Mouse (Mus musculus): ENCODE measurements at regions not wholly inside any gene's neighbourhood (a gene's known extent, or its start where the extent isn't known, plus 50 kb on each side); places are given as distances from the start of the nearest gene placed in this dataset.

DNA sequence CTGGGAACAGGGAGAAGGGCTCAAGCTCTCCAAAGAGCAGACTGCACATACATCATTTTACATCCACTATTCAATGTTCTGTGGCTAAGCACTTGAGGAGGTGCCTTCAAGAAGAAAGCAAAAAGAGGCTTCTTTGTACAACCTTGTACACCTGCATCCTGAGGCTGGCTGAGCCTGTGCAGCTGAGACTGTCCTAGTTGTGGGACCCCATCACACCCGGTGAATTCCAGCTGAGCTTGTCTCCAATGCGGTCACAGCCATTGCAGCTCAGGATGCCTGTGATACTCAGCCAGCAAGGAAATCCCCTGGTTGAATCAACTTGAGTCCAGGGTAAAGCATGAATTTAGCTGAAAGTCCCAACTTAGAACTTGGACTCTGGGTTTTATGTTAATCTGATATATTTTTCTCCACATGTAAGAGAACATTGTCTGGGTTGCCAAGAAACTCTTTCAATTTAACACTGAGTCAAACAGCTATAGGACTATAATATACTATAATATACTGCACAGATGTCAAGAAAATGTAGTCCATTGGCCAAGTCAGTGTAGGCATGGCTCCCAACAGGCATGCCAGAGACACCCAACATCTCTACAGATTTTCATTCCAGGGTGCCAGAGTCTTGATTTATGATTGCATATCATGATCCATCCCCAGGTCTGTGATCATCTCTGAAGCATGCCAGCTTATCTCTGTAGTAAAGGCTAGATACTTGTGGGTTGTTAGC is 599.2 kb downstream of the Pard3 start:
- no peak for DNase-seq (ENCODE audit: low spot score in 2 of 2)

DNA sequence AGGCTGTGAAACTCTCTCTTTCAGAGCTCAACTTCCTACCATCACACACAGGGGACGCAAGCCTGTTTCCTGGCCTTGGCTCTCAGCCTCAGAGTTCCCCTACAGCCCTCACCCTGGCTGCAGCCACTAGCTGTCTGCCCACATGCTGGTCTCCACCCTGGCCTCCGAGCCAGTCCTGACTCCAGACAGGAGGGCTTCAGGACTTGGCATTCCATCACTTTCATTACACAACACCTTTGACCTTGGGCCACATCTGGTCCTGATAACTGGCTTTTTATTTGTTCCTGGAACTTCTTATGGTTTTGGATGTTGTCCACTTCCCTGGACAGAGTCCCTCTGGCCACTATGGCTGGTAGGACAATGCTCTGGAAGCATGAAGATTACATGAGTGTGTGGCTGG is 602.9 kb downstream of the Pard3 start:
- DNase-seq (ENCODE audit: low spot score in 2 of 2), result no peak

DNA sequence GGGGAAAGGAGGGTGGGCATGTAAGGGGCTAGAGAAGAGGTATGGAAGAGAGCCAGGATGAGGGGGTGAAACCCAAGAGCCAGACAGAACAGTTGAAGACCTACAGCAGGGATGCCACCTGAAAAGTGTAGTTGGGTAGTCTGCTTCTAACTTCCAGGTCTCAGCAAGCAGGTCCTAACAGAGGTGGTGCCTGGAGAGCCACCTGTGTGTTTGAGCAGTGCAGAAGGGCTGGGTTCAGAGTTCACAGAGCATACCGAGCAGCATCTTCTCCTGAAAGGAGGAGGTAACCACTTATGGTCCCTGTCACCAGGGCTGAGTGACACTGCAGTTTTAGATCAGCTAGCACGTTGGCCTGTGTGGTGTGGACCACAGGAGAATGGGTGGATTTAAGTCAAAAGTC is 605.3 kb downstream of the Pard3 start:
- no peak for DNase-seq (ENCODE audit: low spot score in 2 of 2)

DNA sequence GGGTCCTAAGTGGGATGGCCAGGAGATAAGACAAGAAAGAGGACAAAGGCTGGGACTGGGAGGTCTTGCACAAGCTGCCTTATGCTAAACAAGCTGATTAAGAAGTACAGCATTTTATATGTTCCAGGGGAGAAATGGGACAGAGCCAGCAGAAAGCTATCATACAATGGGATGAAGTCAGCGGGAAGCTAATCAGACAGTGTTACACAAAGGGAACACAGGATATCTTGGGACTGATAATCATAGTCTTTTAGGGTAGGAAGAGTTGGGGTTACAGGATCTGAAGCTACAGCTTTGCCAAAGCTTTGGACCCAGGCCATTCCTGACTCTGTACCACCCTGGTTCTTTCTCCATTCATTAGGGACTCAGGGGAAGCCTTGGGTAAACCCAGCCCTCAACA is 610.4 kb downstream of the Pard3 start:
- no peak for DNase-seq (ENCODE audit: low spot score in 2 of 2)

DNA sequence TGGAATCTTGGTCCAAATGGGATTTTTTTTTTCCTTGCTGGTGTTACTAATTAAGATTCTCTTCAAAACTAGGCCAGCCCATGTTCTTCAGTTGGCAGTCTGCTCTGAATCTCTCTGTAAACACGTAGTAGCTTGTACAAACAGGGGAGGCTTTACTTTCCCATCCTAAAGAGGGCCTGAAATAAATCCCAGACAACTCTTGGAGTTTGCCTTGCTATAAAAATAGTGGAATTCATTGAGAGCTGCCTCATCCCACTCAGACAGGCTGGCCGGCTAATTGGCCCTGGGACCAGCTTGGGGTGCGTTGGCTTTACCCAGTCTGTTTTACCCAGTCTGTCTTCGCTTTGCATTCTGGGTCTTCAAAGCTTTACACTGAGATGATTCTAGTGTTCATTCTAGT is 611.7 kb downstream of the Pard3 start:
- DNase-seq (ENCODE audit: low spot score in 2 of 2), result no peak

DNA sequence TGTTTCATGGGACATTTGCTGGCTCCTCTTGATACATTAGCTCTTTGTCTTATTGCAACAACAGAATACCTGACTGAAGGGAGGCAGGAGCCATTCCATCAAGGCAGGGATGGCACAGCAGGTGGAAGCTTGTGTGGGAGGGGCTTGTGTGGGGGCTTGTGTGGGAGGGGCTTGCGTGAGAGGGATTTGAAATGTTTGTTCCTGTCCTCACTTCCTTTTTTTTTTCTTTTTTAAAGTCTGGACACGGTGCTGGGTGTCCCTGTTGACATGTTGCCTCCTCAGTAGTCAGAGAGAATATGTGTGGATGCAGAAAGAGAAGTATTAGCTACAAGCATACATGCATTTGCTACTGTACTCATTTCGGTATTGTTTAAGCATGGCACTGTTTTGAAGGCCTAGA is 616.5 kb downstream of the Pard3 start:
- no peak for DNase-seq (ENCODE audit: low spot score in 2 of 2)

DNA sequence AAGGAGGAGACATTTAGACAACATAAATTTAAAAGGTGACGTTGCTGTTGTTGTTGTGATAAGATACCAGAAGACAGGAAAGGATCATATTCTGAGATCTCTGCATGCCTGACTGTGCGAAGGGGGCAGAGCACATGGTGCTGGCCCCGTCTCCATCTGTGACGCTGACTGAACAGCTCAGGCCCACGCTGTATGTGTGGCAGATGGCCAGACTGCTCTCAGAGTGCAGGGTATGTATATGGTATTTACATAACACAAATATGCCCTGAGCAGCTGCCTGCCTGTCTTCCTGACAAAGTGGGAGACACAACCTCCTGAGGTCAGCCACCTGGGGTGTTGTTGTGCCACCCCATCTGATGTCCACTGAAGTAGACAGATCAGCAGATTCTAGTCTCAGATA is 620.5 kb downstream of the Pard3 start:
- DNase-seq (ENCODE audit: low spot score in 2 of 2), result no peak

DNA sequence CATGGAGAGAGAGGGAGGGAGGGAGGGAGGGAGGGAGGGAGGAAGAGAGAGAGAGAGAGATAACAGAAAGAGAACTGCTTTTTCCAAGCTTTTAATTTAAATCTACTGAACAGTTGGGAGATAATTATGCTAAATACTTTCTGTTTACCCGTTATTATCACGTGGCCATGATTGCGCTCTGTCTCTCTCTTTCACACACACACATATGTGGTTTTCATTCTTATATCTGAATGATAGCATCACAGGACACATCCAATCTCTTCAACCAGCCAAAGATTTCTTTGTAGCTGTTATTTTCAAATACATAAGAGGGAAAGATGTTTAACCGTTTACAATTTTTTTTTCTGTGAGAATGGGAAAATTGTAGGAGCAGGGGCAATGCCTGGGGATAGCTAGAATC is 627.1 kb downstream of the Pard3 start:
- no peak for DNase-seq (ENCODE audit: low spot score in 2 of 2)

DNA sequence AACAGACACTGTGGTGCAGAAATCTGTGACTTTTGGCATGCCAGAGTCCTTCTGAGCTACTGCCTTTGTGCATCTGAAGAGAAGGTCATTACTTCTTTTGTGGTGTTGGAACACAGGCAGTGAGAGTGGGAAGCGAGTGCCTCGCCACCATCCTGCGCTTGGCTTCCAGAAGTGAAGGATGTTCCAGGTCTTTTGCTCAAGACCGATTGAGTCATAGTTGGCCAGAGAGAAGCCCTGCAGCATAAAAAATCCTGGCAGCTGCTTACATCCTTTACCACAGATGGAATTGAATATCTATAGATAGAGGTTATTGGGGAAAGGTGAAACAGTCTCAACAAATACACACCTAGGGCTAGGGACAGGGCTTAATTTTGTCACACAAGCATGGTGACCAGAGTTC is 634.7 kb downstream of the Pard3 start:
- no peak for DNase-seq (ENCODE audit: low spot score in 2 of 2)

DNA sequence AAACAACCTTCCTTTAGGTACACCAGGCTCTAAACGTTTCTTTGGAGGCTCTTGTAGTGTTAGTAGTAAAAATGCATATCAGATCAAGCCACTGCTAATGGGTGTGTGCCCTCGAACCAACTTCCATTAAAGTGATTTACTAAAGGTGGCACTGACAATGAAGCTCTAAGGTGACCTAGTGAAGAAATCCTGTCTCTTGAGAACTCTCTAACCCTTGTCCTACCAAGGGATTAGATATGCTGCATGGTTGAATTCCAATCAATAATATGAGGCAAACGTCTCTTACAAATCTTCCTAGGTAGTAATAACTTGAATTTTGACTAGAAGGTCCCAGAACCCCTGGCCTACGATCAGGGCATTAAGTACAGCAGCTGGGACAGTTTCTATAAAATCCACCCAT is 640.7 kb downstream of the Pard3 start:
- no peak for DNase-seq (ENCODE audit: low spot score in 2 of 2)

DNA sequence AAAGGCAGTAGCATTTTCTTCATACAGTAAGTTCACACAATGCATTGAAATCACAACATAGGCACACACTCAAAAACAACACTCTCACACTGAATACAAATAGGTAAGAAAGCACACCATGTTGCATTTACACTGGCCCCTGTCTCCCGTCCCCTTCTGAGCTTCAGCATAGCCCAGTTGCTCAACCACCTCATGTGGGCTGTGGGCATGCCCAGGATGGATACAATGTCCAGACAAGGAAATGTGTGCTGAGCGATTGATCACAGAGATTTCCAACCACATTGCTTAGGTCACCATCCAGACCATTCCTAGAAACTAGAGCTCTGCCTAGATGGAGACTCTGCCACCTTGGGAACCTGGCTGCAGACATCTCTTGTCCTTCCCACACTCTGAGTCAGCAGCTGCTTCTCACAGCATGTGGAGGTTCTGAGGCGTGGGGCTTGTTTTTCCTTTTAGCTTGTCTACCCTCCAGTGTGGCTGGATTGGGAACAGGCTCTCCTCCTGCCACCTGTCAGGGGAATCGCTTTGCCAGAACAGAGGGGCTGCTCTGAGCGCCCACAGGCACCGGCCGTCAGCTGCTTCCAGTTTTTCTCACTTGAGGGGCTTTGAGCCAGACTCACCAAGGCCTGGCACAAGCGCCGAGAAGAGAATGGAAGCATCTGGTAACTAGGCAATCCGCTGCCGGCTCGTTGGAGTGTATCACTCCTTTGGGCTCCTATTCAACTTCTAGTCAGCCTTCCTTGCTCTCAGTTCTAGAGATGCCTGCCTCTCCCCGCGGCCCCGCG is 642.5 kb downstream of the Pard3 start:
- DNase-seq (ENCODE audit: low spot score in 2 of 2), result no peak

DNA sequence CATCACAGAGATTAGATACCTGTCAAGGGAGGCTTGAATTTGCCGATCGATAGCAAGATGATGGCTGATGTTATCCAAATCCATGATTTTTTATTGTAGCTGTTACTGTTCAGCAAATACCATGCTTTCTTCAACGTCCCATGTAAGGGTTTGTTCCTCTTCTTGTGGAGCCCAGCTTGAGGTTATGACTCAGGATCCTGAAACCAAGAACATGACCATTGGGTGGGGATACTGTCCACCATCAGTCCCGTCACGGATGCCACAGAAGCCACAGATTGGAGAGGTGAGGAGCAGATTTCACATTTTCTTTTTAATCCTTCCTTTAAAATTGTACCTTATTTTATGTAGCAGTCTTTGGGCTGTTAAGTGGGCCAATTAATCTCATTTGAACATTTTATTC is 645.7 kb downstream of the Pard3 start:
- no peak for DNase-seq (ENCODE audit: low spot score in 2 of 2)

DNA sequence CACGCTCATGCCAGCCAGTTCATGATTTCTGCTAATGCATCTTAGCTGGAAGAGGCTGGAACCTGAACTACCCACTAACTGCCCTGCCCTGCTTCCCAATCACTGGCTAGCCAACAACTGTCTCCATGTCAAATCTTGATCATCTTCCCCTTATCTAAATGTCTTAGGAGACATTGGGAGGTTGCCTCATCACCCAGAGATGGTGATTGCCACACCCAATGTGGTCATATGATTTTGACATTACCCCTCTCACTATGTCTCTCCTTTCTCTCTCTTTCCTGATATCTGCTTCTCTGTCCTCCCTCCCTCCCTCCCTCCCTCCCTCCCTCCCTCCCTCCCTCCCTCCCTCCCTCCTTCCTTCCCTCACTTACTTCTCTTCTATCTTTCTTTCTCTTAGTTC is 643.3 kb upstream of the Nrp1 start:
- DNase-seq (ENCODE audit: low spot score in 2 of 2), result no peak

DNA sequence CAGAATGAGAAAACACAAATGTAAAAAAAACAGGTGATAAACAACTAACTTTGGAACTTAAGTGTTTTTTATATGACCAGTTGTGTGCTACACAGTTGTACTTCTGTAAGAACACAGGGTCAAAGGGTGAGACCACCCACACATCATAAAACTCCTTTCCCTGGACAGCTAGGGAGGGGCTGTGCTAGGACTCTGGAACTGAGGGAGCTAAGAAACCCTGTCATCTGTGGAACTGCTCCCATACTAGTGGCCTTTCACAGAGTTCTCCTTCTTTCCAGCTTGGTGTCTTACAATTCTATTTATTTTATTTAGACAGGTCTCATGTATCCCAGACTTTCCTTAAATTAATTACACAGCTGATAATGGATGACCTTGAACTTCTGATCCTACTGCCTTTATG is 640.4 kb upstream of the Nrp1 start:
- DNase-seq (ENCODE audit: low spot score in 2 of 2), result no peak

DNA sequence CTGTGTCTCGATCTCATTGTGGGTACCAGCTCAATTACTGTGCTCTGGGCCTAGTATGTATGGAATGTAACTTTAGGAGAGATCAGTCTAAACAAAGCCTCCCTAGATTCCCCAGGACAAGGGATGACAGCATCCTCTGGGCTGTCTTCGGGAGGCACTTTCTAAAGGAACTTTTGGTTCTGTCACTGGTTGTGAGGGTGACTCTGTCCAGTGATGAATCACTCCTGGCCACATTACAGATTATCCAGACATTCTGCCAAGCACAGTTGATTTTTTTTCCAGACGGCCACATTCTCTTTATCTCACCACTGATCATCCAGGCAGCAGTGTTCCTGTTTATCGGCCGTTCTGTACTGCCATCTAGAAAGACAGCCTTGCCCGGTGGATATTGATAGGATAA is 638.5 kb upstream of the Nrp1 start:
- no peak for DNase-seq (ENCODE audit: low spot score in 2 of 2)

DNA sequence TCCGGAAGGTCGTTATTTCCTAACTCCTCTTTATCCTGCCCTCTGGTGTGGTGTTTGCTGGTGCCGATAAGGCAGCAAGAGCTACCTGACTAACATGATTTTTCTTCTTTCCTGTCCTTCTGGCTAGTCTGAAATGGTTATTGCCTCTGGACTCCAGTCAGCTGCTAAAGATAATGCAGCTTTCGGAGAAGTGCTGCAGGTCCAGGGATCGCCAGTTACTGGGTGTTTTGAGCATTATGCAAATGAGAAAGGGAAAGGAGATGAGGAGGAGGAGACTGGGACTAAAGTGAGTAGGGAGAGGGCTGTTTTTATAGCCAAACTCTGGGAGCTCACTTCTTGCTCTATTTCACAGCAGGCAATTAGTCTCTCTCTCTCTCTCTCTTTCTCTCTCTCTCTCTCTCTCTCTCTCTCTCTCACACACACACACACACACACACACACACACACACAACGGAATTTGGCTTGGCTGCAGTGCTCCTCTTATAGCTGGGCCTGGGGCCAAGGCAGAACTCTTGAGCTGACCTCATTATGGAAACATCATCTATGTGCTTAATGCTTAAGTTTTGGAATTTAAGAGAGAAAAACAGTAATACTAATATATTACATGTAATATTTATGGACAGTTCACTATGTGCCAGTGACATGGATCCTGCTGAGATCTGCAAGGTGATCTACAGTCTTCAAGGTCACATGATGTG is 637.7 kb upstream of the Nrp1 start:
- DNase-seq (ENCODE audit: low spot score in 2 of 2), result no peak

DNA sequence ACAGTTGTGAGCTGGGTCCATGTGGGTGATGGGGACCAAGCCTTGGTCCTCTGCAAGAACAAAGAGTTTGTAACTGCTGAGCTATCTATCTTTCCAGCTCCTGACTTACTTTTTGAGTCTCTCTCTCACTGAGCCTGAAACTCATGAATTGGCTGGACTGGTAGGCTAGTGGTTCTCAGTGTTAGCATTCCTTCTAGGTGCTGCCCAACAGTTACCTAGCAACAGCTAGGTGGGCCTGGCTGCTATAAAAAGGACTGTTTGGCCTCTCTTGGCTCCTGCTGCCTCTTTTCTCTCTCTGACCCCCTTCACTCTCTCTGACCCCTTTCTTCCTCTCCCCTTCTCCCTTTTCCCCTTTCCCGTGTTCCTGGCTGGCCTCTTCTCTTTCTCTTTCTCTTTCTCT is 636.8 kb upstream of the Nrp1 start:
- no peak for DNase-seq (ENCODE audit: low spot score in 2 of 2)

DNA sequence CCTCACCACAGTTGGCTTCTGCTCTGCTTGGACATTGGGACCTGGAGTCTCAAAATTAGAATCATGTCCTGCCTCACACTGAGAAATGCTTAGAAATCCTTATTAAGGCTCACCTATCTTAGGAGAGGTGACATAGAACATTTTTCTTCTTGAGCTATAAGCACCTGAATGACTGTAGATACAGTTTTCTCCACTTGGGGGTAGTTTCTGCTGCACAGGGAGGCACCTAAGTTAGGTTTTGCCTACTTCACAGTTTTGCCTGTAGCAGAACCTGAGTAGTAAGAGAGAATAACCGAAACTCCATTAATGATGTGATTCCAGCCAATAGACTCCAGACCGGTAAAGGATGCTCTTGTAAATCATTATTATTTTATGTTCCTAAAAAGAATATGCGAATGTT is 624.3 kb upstream of the Nrp1 start:
- no peak for DNase-seq (ENCODE audit: low spot score in 2 of 2)

DNA sequence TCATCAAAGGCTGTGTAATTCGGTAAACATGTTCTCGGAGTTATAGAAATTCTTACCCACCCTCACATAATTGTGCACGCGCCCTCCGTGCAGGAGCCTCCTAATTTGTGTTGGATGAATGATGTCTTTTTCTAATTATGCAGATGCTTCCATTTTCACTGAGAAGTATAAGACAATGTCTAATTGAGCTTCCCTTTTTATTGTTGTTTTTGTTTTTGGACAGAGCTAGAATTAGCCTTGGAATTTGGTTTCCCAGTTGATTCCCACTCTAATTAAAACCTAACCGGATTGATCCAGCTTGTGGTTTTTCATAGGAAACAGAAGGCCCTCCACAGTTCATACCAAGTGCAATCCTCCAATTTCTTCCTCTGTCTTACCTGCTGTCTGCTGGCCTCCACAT is 616.2 kb upstream of the Nrp1 start:
- no peak for DNase-seq (ENCODE audit: low spot score in 2 of 2)

DNA sequence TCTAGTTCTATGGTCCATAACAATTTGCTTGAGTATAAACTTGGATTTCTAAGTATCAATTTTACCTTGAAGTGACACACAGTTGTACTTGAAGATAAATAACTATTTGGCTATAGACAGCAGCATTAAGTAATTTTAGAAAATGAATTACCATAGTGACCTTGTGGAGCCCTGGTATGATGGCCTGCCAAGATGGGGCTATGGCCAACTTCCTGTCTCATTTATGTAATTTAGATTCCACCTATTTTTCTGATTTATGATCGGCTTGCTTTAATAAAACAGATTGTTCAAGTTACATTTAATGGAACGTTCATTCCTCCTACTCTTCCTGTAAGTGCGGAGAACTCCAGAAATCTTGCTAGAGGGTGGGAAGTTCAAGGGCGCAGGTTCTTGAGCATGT is 613.2 kb upstream of the Nrp1 start:
- no peak for DNase-seq (ENCODE audit: low spot score in 2 of 2)

DNA sequence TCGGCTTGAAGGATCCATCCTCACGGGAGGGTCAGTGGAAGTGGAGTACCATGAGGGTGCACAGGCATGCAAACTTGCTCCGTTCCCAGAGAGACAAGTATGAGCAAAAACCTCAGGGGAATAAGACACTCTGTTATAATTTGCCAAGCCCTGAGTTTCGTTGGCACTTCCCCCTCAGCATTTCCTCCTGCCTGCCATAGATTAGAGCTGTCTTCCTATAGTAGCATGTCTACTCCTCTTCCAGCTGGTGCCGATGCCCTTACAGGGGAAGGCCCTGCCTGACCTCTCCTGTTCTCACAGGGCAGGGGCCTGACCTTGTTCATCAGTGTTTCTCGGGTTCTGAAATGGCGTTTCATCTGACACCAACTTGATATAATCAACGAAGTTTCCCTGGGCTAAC is 611.9 kb upstream of the Nrp1 start:
- DNase-seq (ENCODE audit: low spot score in 2 of 2), result no peak

DNA sequence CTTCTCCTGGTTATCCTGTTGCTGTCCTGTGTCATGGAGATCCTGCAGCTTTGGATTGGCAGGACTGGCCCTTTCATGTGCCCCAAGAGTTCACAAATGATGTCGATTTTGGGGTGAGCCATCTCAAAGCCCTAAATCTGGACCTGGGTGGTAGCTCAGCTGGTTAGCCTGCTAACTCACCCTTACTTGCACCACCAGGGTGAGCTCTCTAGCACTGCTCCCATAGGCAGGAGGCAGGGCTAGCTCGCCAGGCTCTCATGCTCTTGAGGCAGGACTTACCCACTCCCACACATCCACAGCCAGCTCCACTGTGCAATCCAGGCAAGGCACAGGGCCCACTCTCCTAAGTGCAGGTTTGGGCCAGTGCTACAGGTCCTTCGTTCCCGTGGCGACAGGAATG is 605.5 kb upstream of the Nrp1 start:
- no peak for DNase-seq (ENCODE audit: low spot score in 2 of 2)

Data from spleen, postnatal 10 days (tissue).